Mouse (Mus musculus): ENCODE data around the gene Gm28729.
A peak's percentile ranks its signal among the peaks of the same experiment; 100 is the strongest.
"Not testable (repeated sequence)": the region's sequence is repeated elsewhere in the genome, so short reads cannot be mapped to it uniquely, and the experiment has no call there.

The Gm28729 gene

GRCm38 (mm10) chr9:96517429-96517828 lies 7.6 kb downstream of the Gm28729 start:
- no peak for DNase-seq

GRCm38 (mm10) chr9:96516806-96517205 lies 8.3 kb downstream of the Gm28729 start:
- no peak for DNase-seq

- DNase-seq: no peak
These were observed 9.3 kb downstream of the Gm28729 start for GRCm38 (mm10) chr9:96515737-96516136.

GRCm38 (mm10) chr9:96514278-96514677 lies 10.8 kb downstream of the Gm28729 start:
- no peak for DNase-seq

- DNase-seq: peak; percentile 67
These were observed 19.0 kb downstream of the Gm28729 start for GRCm38 (mm10) chr9:96506011-96506498.

- no peak for DNase-seq
These were observed 19.9 kb downstream of the Gm28729 start for GRCm38 (mm10) chr9:96505156-96505555.

GRCm38 (mm10) chr9:96504116-96504895 lies 20.8 kb downstream of the Gm28729 start:
- DNase-seq: no peak

GRCm38 (mm10) chr9:96502856-96503610 lies 22.0 kb downstream of the Gm28729 start:
- DNase-seq: peak; percentile 14

GRCm38 (mm10) chr9:96501217-96501616 lies 23.8 kb downstream of the Gm28729 start:
- no peak for DNase-seq

GRCm38 (mm10) chr9:96493212-96493611 lies 31.9 kb downstream of the Gm28729 start:
- no peak for DNase-seq

- DNase-seq: no peak
These were observed 33.3 kb downstream of the Gm28729 start for GRCm38 (mm10) chr9:96491810-96492209.

- not testable (repeated sequence) for DNase-seq
These were observed 37.2 kb downstream of the Gm28729 start for GRCm38 (mm10) chr9:96487869-96488268.

- no peak for DNase-seq
These were observed 41.4 kb downstream of the Gm28729 start for GRCm38 (mm10) chr9:96483648-96484047.

GRCm38 (mm10) chr9:96483028-96483427 lies 42.0 kb downstream of the Gm28729 start:
- DNase-seq: no peak

- DNase-seq: peak; percentile 98
These were observed 46.8 kb downstream of the Gm28729 start, which contains the start of gene Rnf7 for GRCm38 (mm10) chr9:96478071-96478888. Gene Rnf7, minus strand, starts transcription at chr9:96478675.

- DNase-seq: no peak
These were observed 52.7 kb downstream of the Gm28729 start for GRCm38 (mm10) chr9:96472356-96472755.

- DNase-seq: not testable (repeated sequence)
These were observed 53.4 kb downstream of the Gm28729 start for GRCm38 (mm10) chr9:96471681-96472080.

GRCm38 (mm10) chr9:96470266-96470974 lies 54.6 kb downstream of the Gm28729 start:
- no peak for DNase-seq

- DNase-seq: no peak
These were observed 55.4 kb downstream of the Gm28729 start for GRCm38 (mm10) chr9:96469556-96470265.

- no peak for DNase-seq
These were observed 61.4 kb downstream of the Gm28729 start for GRCm38 (mm10) chr9:96463708-96464107.

GRCm38 (mm10) chr9:96461607-96462006 lies 63.5 kb downstream of the Gm28729 start:
- no peak for DNase-seq

All from kidney, adult 11 months (tissue).